Mouse (Mus musculus) limb, embryonic 10.5 days (tissue): ENCODE data around the gene Cdh18. TPM values are rescaled to one million over a fixed set of nuclear protein-coding genes. Genes with fewer than 3 reads are reported as not detected.
"Not testable (repeated sequence)": the region's sequence is repeated elsewhere in the genome, so short reads cannot be mapped to it uniquely, and the experiment has no call there.

Experiments
- DNase-seq: peaks from one replicate; pipeline ENCODE4 v3.0.0-alpha.2; 2017; ENCODE audit warnings: low spot score
- H3K27ac ChIP-seq: fragments of 300-500 bp; sonication (generic); 2 replicates; pipeline ENCODE4 v1.5.1; 2016; ENCODE audit warnings: mild to moderate bottlenecking
- H3K27me3 ChIP-seq: fragments of 300-500 bp; sonication (generic); 2 replicates; pipeline ENCODE4 v1.6.1; 2016; ENCODE audit warnings: low read depth, mild to moderate bottlenecking; ENCODE audit not compliant: poor library complexity, severe bottlenecking
- H3K36me3 ChIP-seq: fragments of 300-500 bp; sonication (generic); 2 replicates; pipeline ENCODE4 v1.6.1; 2016; ENCODE audit warnings: mild to moderate bottlenecking, moderate library complexity
- H3K4me1 ChIP-seq: fragments of 300-500 bp; sonication (generic); 2 replicates; pipeline ENCODE4 v1.6.1; 2016
- H3K4me3 ChIP-seq: fragments of 300-500 bp; sonication (generic); 2 replicates; pipeline ENCODE4 v1.5.1; 2016; ENCODE audit warnings: mild to moderate bottlenecking, moderate library complexity
- H3K9me3 ChIP-seq: fragments of 300-500 bp; sonication (generic); replicated peaks from 2 replicates; pipeline ENCODE4 v1.6.1; 2016; ENCODE audit warnings: mild to moderate bottlenecking
- WGBS: fragments of 180-500 bp; shearing (Covaris S2); methylation state at CpG from one replicate; pipeline ENCODE4 v1.1.7; 2016; 5-methylcytosine and 5-hydroxymethylcytosine counted together
- polyA plus RNA-seq: library from polyadenylated mRNA; unstranded; fragments of >200 nt; fragmentation: Nextera tagmentation; extraction: Ambion mirVana; gene quantifications from 2 replicates; pipeline ENCODE4 v1.2.1, GENCODE M21; 2016

Cdh18 gene
- polyA plus RNA-seq, 1 experiment from 2014 or later: 0.13 TPM

DNA sequence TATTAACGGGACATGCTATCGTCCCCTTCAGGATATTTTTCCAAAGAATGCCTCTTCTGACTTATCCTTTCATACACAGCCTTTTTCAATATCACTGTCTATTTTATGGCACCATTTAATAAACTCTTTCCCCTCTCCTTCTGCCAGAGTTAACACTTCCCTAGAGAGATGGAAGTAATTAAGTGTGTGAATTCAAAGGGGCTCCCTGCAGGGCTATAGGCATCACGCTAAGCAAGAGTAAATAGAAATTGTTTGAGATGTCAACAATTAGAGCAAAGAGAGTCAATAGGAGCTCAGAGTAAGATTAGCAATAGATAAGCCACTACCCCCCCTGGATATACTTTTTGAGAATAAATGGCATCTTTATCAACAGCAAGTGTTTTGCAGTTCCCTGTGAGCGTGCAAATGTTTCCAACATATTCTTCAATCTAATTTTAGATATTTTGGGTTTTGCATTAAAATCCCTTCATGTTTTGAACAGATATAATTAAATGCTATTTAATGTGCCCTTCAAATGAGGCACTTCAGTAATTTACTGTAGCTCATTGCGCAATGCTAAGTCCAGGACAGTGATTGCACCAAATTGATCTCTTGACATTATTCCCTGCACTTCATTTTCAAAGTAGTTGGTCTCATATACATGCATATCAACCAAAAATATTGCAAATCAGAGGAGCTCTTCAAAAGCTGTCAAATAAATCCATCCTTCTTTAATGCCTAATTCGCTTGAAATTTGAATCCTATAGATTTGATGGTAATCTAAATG is 586.3 kb downstream of the Cdh18 start:
- Histone ChIP-seq H3K9me3 (no peaks in the 10 kb centered on the region), H3K27me3 (no peaks in the 10 kb centered on the region), H3K4me1 (no peaks in the 10 kb centered on the region), H3K4me3 (no peak overlapping the region), H3K27ac (no peak overlapping the region), H3K36me3 (no peaks in the 10 kb centered on the region)
- WGBS: 83% methylated on average over 6 of the region's 6 CpGs
- DNase-seq: no peak

- no peak for DNase-seq
- WGBS: 80% methylated on average over 3 of the region's 3 CpGs
These were observed 588.1 kb downstream of the Cdh18 start for GRCm38 (mm10) chr15:23136971-23137370.

GRCm38 (mm10) chr15:23142907-23143306 is 594.1 kb downstream of the Cdh18 start:
- not testable (repeated sequence) for H3K4me3 ChIP-seq, H3K27me3 ChIP-seq, H3K4me1 ChIP-seq, H3K36me3 ChIP-seq, H3K9me3 ChIP-seq, DNase-seq, H3K27ac ChIP-seq
- 90% methylated on average over 1 of the region's 1 CpGs for WGBS

More at GRCm38 (mm10) chr15:23136971-23137370, 588.1 kb downstream of the Cdh18 start:
- Histone ChIP-seq H3K9me3 (no peaks in the 10 kb centered on the region), H3K27ac (no peak overlapping the region), H3K4me3 (no peak overlapping the region), H3K27me3 (no peaks in the 10 kb centered on the region), H3K4me1 (no peaks in the 10 kb centered on the region), H3K36me3 (no peaks in the 10 kb centered on the region)

DNA sequence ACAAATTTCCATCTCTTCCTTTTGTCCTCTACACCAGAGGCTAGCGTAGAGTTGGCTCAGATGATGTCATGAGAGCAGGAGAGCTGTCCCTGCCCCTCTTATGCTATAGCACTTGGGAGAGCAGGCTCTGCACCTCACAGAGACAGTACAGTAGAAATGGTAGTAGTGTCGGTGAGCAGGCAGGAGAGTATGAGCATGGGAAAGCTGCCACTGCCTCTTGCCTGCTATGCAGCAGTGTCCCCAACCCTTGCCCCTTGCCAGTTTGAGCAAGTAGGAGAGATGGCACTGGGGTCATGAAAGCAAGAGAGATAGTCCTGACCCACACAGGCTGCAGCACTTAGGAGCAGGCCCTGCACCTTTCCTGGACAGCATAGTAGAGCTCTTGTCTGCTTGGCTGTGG is 607.1 kb downstream of the Cdh18 start:
- H3K9me3 ChIP-seq: no peaks in the 10 kb centered on the region
- H3K27ac ChIP-seq: no peak overlapping the region
- no peaks in the 10 kb centered on the region for H3K27me3 ChIP-seq
- H3K36me3 ChIP-seq: no peaks in the 10 kb centered on the region
- WGBS: 88% methylated on average over 2 of the region's 2 CpGs
- DNase-seq: no peak
- no peak overlapping the region for H3K4me3 ChIP-seq
- no peaks in the 10 kb centered on the region for H3K4me1 ChIP-seq

DNA sequence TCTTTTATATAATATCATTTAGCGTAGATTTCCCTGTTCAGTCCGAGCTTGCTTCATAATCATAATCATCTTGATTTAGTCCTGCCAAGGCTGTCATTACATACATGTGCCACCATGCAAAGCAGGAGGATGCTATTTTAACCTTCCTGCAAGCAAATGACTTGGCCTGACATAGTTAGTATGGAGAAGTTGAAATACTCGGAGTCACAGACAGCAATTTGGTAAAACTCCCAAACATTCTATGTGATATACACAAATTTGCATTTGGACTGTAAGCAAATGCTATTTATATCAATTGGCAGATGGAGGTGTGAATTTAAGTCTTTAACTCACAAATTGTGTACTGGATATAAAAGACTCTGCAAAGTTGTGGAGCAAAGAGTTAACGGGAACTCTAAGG is 616.0 kb downstream of the Cdh18 start:
- Histone ChIP-seq H3K27ac (no peak overlapping the region), H3K9me3 (no peaks in the 10 kb centered on the region), H3K27me3 (no peaks in the 10 kb centered on the region), H3K4me1 (no peaks in the 10 kb centered on the region), H3K36me3 (no peaks in the 10 kb centered on the region), H3K4me3 (no peak overlapping the region)
- no peak for DNase-seq
- WGBS: 92% methylated on average over 4 of the region's 4 CpGs

GRCm38 (mm10) chr15:23174623-23175022 is 625.8 kb downstream of the Cdh18 start:
- Histone ChIP-seq H3K36me3 (no peaks in the 10 kb centered on the region), H3K9me3 (no peaks in the 10 kb centered on the region), H3K27me3 (no peaks in the 10 kb centered on the region), H3K27ac (no peak overlapping the region), H3K4me3 (no peak overlapping the region), H3K4me1 (no peaks in the 10 kb centered on the region)
- DNase-seq: no peak
- 85% methylated on average over 5 of the region's 5 CpGs for WGBS

DNA sequence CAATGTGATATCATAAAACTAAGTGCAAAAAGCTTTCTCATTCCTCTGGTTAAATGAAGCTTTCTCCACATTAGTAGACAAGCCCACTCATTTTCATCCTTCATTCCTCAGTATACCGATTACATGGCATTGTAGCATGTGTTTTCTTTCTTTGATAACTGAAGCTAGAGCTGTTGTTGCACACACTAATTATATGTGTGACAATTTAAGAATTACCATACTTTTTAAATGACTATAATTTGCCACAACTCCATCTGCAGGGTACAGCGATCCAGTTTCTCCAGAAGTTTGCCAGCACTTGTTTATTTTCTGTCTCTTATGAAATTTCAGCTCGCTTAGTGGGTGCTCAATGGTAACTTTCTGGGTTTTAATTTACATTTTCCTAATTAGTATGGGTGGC is 663.2 kb downstream of the Cdh18 start:
- H3K36me3 ChIP-seq: no peaks in the 10 kb centered on the region
- WGBS: 93% methylated on average over 3 of the region's 3 CpGs
- no peak for DNase-seq
- H3K27me3 ChIP-seq: no peaks in the 10 kb centered on the region
- no peaks in the 10 kb centered on the region for H3K9me3 ChIP-seq
- no peak overlapping the region for H3K4me3 ChIP-seq
- no peak overlapping the region for H3K27ac ChIP-seq
- no peaks in the 10 kb centered on the region for H3K4me1 ChIP-seq

DNA sequence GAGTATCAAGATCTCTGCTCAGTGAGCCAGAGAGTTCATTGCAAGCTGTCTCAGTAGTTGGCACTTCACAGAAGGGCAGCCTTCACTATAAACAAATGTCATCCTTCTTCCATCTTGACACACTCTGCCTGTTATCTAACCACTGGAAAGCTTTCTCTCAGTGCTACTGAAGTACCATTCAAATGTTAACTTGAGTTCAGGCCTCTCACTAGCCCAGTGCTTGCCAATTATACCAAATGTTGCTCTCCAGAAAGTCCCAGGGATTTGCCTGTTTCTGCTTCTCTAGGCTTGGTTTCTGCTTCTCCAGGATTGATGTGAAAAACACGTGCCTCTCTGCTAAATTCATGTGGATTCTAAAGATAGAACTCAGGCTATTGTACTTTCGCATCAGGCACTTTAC is 681.8 kb downstream of the Cdh18 start:
- H3K27ac ChIP-seq: no peak overlapping the region
- H3K27me3 ChIP-seq: no peaks in the 10 kb centered on the region
- no peaks in the 10 kb centered on the region for H3K4me1 ChIP-seq
- H3K9me3 ChIP-seq: no peaks in the 10 kb centered on the region
- no peak overlapping the region for H3K4me3 ChIP-seq
- 80% methylated on average over 2 of the region's 2 CpGs for WGBS
- no peaks in the 10 kb centered on the region for H3K36me3 ChIP-seq
- DNase-seq: no peak

- WGBS: 81% methylated on average over 5 of the region's 5 CpGs
- no peaks in the 10 kb centered on the region for H3K4me1 ChIP-seq
- H3K36me3 ChIP-seq: no peaks in the 10 kb centered on the region
- no peaks in the 10 kb centered on the region for H3K27me3 ChIP-seq
- DNase-seq: no peak
- H3K4me3 ChIP-seq: no peak overlapping the region
- H3K9me3 ChIP-seq: no peaks in the 10 kb centered on the region
- H3K27ac ChIP-seq: no peak overlapping the region
These were observed 709.1 kb downstream of the Cdh18 start for GRCm38 (mm10) chr15:23257751-23258440.

DNA sequence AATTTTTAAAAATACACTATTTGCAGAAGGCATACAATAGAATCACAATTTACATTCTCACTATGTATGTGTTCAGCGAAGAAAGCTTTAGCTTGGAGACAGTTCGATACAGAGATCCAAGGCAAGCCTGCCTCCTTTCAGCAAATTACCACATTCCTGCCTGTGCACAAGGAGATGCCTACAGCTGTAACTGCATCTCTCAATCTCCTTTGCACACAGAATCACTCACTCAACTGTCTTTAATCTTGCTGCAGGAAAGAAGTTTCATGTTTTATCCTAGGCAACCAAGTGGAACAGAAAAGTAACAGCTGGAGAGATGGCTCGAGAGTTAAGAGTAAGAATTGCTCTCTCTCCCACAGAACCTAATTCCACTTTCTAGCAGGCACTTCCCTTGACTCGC is 729.6 kb downstream of the Cdh18 start:
- H3K27ac ChIP-seq: no peak overlapping the region
- WGBS: 85% methylated on average over 4 of the region's 4 CpGs

GRCm38 (mm10) chr15:23305018-23305417 is 756.2 kb downstream of the Cdh18 start:
- H3K27ac ChIP-seq: no peak overlapping the region
- DNase-seq: no peak
- no peaks in the 10 kb centered on the region for H3K36me3 ChIP-seq
- no peaks in the 10 kb centered on the region for H3K27me3 ChIP-seq
- H3K9me3 ChIP-seq: no peaks in the 10 kb centered on the region
- no peaks in the 10 kb centered on the region for H3K4me1 ChIP-seq
- WGBS: 85% methylated on average over 1 of the region's 1 CpGs
- H3K4me3 ChIP-seq: no peak overlapping the region

More for the DNA sequence above, 729.6 kb downstream of the Cdh18 start:
- no peaks in the 10 kb centered on the region for H3K27me3 ChIP-seq
- DNase-seq: no peak
- no peaks in the 10 kb centered on the region for H3K9me3 ChIP-seq
- no peak overlapping the region for H3K4me3 ChIP-seq
- H3K36me3 ChIP-seq: no peaks in the 10 kb centered on the region
- no peaks in the 10 kb centered on the region for H3K4me1 ChIP-seq

GRCm38 (mm10) chr15:23316766-23317165 is 767.9 kb downstream of the Cdh18 start:
- WGBS: 91% methylated on average over 3 of the region's 3 CpGs
- no peak overlapping the region for H3K4me3 ChIP-seq
- DNase-seq: no peak
- no peaks in the 10 kb centered on the region for H3K4me1 ChIP-seq
- no peaks in the 10 kb centered on the region for H3K9me3 ChIP-seq
- no peaks in the 10 kb centered on the region for H3K36me3 ChIP-seq
- H3K27me3 ChIP-seq: no peaks in the 10 kb centered on the region
- H3K27ac ChIP-seq: no peak overlapping the region

GRCm38 (mm10) chr15:23317409-23317808 is 768.6 kb downstream of the Cdh18 start:
- no peak for DNase-seq
- no peaks in the 10 kb centered on the region for H3K27me3 ChIP-seq
- H3K4me1 ChIP-seq: no peaks in the 10 kb centered on the region
- H3K27ac ChIP-seq: no peak overlapping the region
- H3K9me3 ChIP-seq: no peaks in the 10 kb centered on the region
- H3K36me3 ChIP-seq: no peaks in the 10 kb centered on the region
- H3K4me3 ChIP-seq: no peak overlapping the region
